Mouse (Mus musculus) lung, adult 2 months (tissue): ENCODE data around the gene Kcne2.

Source experiments
- CTCF ChIP-seq: fragments of 200-500 bp; IDR thresholded peaks from 2 replicates; pipeline ENCODE4 v1.5.1; 2011; ENCODE audit warnings: mild to moderate bottlenecking, low read length, control low read depth; ENCODE audit not compliant: insufficient read depth
- POLR2A ChIP-seq: fragments of 200-500 bp; IDR thresholded peaks from 2 replicates; pipeline ENCODE4 v1.6.1; 2011; ENCODE audit warnings: low read depth, mild to moderate bottlenecking, control low read depth, low read length, borderline replicate concordance; ENCODE audit errors: extremely low read depth

- TF ChIP-seq POLR2A = no peak
- no peak for TF ChIP-seq CTCF
These were observed 13.3 kb downstream of the Kcne2 start for GRCm38 (mm10) chr16:92305519-92305918.
